Mouse (Mus musculus) inflammation-experienced regulatory T-cells, adult 6 months (primary cell): Measurements from ENCODE around the gene Ndufb5. TPM values are rescaled to one million over a fixed set of nuclear protein-coding genes. Genes with fewer than 3 reads are reported as not detected.
"Not testable (repeated sequence)": the region's sequence is repeated elsewhere in the genome, so short reads cannot be mapped to it uniquely, and the experiment has no call there.

ENCODE experiments used
- ATAC-seq: one replicate; pipeline ENCODE4 v1.8.0; 2017
- polyA plus RNA-seq, 3 experiments: library from polyadenylated mRNA; unstranded; fragments of 100-300 nt; shearing (Covaris generic); gene quantifications; one replicate each; pipeline ENCODE4 v1.2.1; 2017

Gene Ndufb5
- polyA plus RNA-seq, 3 experiments from 2014 or later: 255 to 284 (median 279) TPM

- ATAC-seq: no peak
Measured at GRCm38 (mm10) chr3:32727861-32728260, 8.9 kb upstream of the Ndufb5 start.

GRCm38 (mm10) chr3:32737172-32737655 lies 424 bp downstream of the Ndufb5 start, which contains the start of gene Mrpl47:
Gene Mrpl47, minus strand, starts transcription at chr3:32737605.
- no peak for ATAC-seq

- no peak for ATAC-seq
Measured at GRCm38 (mm10) chr3:32738549-32738948, 1.8 kb downstream of the Ndufb5 start.

- no peak for ATAC-seq
Measured at GRCm38 (mm10) chr3:32742276-32742780, 5.5 kb downstream of the Ndufb5 start.

- no peak for ATAC-seq
Measured at GRCm38 (mm10) chr3:32745001-32745400, 8.2 kb downstream of the Ndufb5 start.

GRCm38 (mm10) chr3:32745426-32745825 lies 8.6 kb downstream of the Ndufb5 start:
- not testable (repeated sequence) for ATAC-seq

GRCm38 (mm10) chr3:32748384-32748783 lies 11.6 kb downstream of the Ndufb5 start:
- ATAC-seq: no peak

- no peak for ATAC-seq
Measured at GRCm38 (mm10) chr3:32749820-32750579, 13.2 kb downstream of the Ndufb5 start.

GRCm38 (mm10) chr3:32754384-32754915 lies 17.7 kb downstream of the Ndufb5 start:
- no peak for ATAC-seq

GRCm38 (mm10) chr3:32759212-32759611 lies 22.4 kb downstream of the Ndufb5 start:
- ATAC-seq: no peak

GRCm38 (mm10) chr3:32762962-32763361 lies 26.2 kb downstream of the Ndufb5 start:
- ATAC-seq: no peak

- ATAC-seq: no peak
Measured at GRCm38 (mm10) chr3:32763902-32764301, 27.1 kb downstream of the Ndufb5 start.

- ATAC-seq: no peak
Measured at GRCm38 (mm10) chr3:32770781-32771180, 34.0 kb downstream of the Ndufb5 start.

Other genes starting within 250 kb of the Ndufb5 start
- 1 to 10 TPM in 1 of 3 experiments, under 1 TPM in 2; 0.33 to 1.2 (median 0.85) TPM for gene Kcnmb3, start 244.8 kb upstream of the Ndufb5 start, polyA plus RNA-seq
- 10 to 100 TPM; 26.7 to 28.3 (median 28.1) TPM for gene Zfp639, start 226.7 kb upstream of the Ndufb5 start, polyA plus RNA-seq
- 10 to 100 TPM; 10.9 to 15.6 (median 13.2) TPM for gene Mfn1, start 207.5 kb upstream of the Ndufb5 start, polyA plus RNA-seq
- gene Gnb4, start 120.4 kb upstream of the Ndufb5 start, polyA plus RNA-seq: 10 to 100 TPM; 19.0 to 23.9 (median 22.6) TPM
- 100 to 1,000 TPM in 1 of 3 experiments, 10 to 100 TPM in 2; 93.7 to 118 (median 94.9) TPM for gene Actl6a, start 30.7 kb upstream of the Ndufb5 start, polyA plus RNA-seq
- 10 to 100 TPM; 15.7 to 24.7 (median 19.4) TPM for gene Mrpl47, start 615 bp downstream of the Ndufb5 start, polyA plus RNA-seq
- gene Usp13, start 80.6 kb downstream of the Ndufb5 start, polyA plus RNA-seq: not detected